Mouse (Mus musculus): Measurements from ENCODE around the gene Nfasc. TPM values are rescaled to one million over a fixed set of nuclear protein-coding genes. Genes with fewer than 3 reads are reported as not detected.

Nfasc gene
- polyA plus RNA-seq, 1 experiment from 2014 or later, result 36.1 TPM

DNA sequence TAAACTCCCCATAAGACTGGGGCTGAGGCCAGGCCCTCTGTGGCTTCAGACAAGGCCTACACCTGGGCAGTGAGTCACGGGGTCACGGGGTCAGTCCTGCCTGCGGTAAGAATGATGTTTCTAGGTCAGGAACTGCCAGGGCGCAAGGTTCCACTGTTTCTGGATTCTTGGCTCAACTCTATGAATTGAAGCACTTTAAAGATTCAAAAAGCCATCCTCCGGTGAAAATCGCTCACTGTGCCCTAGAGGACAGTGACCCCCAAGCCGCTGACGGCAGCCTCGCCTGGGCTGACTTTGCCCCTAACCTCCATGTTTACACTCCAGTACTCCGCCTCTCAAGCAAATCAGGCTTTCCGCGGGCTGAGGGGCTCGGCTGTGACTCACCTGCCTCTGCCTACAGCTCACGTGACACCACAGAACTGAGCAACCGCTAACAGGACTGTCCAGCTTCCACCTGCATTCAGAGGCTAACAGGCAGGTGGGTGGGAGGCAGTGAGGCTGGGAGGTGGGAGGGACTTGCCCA is 154.9 kb downstream of the Nfasc start:
- no peaks in the 10 kb centered on the region for H3K9me3 ChIP-seq (ENCODE audit: control insufficient read depth, low read length)
- no peak overlapping the region for H3K4me2 ChIP-seq (ENCODE audit: low read length)
- H3K9ac ChIP-seq (ENCODE audit: low read depth, low read length), result no peak overlapping the region
- WGBS, result 56% methylated on average over 15 of the region's 15 CpGs
- no peak for ATAC-seq
- H3K4me3 ChIP-seq (ENCODE audit: low read length), result no peak overlapping the region
- H3K4me1 ChIP-seq (ENCODE audit: control insufficient read depth, insufficient read depth, low read depth, low read length), result peaks cover 11% of the 10 kb centered on the region
- H3K36me3 ChIP-seq (ENCODE audit: control insufficient read depth, insufficient read depth, low read length), result peaks cover 3% of the 10 kb centered on the region; the same call in 1 of the 2 replicates
- H3K27ac ChIP-seq (ENCODE audit: low read depth, low read length), result no peak overlapping the region
- H3K27me3 ChIP-seq (replicated peaks; ENCODE audit: control insufficient read depth, insufficient read depth, low read length), result no peaks in the 10 kb centered on the region

DNA sequence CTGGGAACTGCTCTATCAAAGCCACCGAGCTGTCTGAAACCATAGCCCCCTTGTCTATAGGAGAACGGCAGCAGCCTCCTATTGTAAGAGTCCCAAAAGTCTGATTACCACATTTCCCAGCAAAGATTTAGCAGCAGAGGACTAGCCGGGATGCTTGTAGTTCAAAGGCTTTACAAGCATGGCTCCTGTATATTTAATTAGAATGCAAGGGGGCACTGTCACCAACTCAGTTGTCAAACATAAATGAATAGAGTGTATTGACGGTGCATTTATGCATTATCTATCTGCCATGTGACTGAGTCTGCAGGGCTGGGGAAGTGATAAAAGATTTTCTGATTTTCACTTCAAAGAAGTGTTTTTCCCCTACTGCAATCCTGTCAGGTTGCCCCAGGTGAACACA is 156.2 kb downstream of the Nfasc start:
- Histone ChIP-seq H3K36me3 (ENCODE audit: control insufficient read depth, insufficient read depth, low read length) (peaks cover 3% of the 10 kb centered on the region; the same call in 1 of the 2 replicates), H3K27ac (ENCODE audit: low read depth, low read length) (no peak overlapping the region), H3K9me3 (ENCODE audit: control insufficient read depth, low read length) (no peaks in the 10 kb centered on the region), H3K27me3 (replicated peaks; ENCODE audit: control insufficient read depth, insufficient read depth, low read length) (no peaks in the 10 kb centered on the region), H3K4me1 (ENCODE audit: control insufficient read depth, insufficient read depth, low read depth, low read length) (peaks cover 14% of the 10 kb centered on the region), H3K9ac (ENCODE audit: low read depth, low read length) (no peak overlapping the region), H3K4me2 (ENCODE audit: low read length) (no peak overlapping the region), H3K4me3 (ENCODE audit: low read length) (no peak overlapping the region)
- WGBS, result 28% methylated on average over 4 of the region's 4 CpGs
- ATAC-seq, result no peak

DNA sequence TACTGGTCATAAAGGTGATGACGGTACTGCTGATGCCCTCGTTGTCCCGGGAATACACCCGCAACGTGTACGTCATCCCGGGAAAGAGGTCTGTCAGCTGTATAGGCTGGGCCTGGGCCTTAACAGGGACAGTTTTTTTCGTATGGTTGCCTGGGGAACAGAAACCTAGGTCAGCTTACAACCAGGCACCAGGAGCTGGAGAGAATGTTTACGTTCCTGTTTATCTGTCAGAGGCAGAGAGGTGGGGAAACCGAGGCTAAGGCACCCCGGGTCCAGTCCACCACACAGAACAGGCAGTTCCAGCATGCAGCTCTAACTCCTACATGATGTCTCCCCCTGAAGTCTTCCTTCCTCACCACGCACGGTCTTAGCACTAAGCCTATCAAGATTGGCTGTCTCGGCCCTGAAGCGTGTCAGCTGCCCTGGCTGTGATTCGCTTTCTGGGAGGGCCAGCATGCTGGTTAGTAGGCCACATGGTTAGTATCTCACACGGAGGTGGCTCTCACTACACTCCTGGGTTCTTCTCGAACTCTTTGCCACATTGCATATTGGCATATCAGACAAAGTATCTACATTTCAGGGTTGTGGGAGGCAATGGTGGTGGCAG is 158.5 kb downstream of the Nfasc start:
- peak overlapping the region; percentile 67 for H3K27ac ChIP-seq (ENCODE audit: low read depth, low read length)
- peaks cover 3% of the 10 kb centered on the region; the same call in 1 of the 2 replicates for H3K36me3 ChIP-seq (ENCODE audit: control insufficient read depth, insufficient read depth, low read length)
- H3K4me2 ChIP-seq (ENCODE audit: low read length), result no peak overlapping the region
- no peak overlapping the region for H3K9ac ChIP-seq (ENCODE audit: low read depth, low read length)
- H3K4me3 ChIP-seq (ENCODE audit: low read length), result no peak overlapping the region
- no peaks in the 10 kb centered on the region for H3K9me3 ChIP-seq (ENCODE audit: control insufficient read depth, low read length)
- no peaks in the 10 kb centered on the region for H3K27me3 ChIP-seq (replicated peaks; ENCODE audit: control insufficient read depth, insufficient read depth, low read length)
- H3K4me1 ChIP-seq (ENCODE audit: control insufficient read depth, insufficient read depth, low read depth, low read length), result peaks cover 14% of the 10 kb centered on the region
- peak; percentile 43 for ATAC-seq
- 72% methylated on average over 18 of the region's 18 CpGs for WGBS

DNA sequence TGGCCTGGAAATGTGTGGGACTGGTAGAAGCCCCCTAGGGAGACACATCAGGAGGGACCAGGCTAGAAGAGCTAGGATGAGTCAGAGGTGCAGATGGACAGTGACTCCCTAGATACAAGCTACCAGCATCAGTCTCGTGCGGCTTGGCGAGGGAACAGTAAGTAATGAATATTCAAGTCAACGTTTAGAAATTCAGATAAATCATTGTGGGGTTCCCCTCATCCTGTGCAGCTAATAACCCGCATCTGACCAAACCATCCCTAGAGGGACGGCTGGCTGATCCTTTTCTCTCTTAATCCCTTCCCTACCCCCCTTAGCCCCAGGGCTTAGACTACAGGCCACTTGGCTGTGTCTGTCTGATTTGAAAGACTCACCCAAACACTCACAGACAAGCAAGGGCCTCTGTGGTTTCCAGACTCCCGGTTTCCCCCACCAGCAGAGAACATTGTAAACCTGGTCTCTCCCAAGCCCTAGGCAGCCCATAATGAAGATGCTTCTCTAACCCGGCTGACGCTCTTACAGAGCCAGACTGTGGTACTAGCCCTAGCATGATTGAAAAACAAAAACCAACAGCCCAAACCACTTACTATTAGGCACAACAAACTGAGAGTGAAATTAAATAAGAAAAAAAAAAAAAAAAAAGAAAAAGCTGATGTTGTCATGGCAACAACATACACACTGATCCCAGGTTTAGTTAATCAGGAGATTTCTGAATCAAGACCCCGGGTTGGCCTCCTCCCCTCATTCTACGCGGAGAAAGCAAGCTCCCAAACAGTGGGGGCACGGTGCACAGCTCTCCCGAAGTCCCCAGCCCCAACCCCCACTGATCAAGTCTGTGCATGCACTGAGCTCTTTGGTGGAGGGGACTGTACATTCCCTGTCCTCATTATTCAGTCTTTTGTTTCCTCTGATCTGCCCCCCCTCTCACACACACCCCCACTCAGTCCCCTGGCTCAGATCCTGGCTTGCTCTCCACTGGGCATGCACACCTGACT is 159.5 kb downstream of the Nfasc start:
- WGBS, result 15% methylated on average over 14 of the region's 14 CpGs
- Histone ChIP-seq H3K27ac (ENCODE audit: low read depth, low read length) (peak overlapping the region; percentile 69), H3K36me3 (ENCODE audit: control insufficient read depth, insufficient read depth, low read length) (no peaks in the 10 kb centered on the region), H3K9me3 (ENCODE audit: control insufficient read depth, low read length) (no peaks in the 10 kb centered on the region), H3K4me2 (ENCODE audit: low read length) (no peak overlapping the region), H3K4me1 (ENCODE audit: control insufficient read depth, insufficient read depth, low read depth, low read length) (peaks cover 14% of the 10 kb centered on the region), H3K4me3 (ENCODE audit: low read length) (no peak overlapping the region), H3K9ac (ENCODE audit: low read depth, low read length) (no peak overlapping the region), H3K27me3 (replicated peaks; ENCODE audit: control insufficient read depth, insufficient read depth, low read length) (no peaks in the 10 kb centered on the region)
- peak; percentile 70 for ATAC-seq

DNA sequence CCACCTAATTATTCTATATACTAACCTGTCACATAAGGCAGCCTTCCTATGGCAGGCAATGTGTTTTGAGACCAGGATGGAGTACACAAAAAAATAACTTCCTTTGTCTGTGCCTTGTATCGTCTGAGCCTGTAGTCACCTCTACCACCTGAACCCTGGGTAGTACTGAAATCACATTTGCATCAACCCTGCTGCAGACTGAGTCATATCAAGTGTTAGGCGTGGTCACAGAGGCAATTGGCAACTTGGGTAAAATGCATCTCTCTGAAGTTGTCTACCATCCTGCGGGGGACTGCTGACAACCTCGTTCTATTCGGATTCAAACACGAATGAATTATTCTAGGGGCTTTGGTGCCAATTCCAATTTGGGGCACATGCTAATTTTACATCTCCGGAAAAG is 161.5 kb downstream of the Nfasc start:
- H3K27ac ChIP-seq (ENCODE audit: low read depth, low read length), result no peak overlapping the region
- no peaks in the 10 kb centered on the region for H3K27me3 ChIP-seq (replicated peaks; ENCODE audit: control insufficient read depth, insufficient read depth, low read length)
- no peak overlapping the region for H3K9ac ChIP-seq (ENCODE audit: low read depth, low read length)
- no peak overlapping the region for H3K4me2 ChIP-seq (ENCODE audit: low read length)
- H3K9me3 ChIP-seq (ENCODE audit: control insufficient read depth, low read length), result no peaks in the 10 kb centered on the region
- 85% methylated on average over 7 of the region's 7 CpGs for WGBS
- H3K4me3 ChIP-seq (ENCODE audit: low read length), result no peak overlapping the region
- peaks cover 14% of the 10 kb centered on the region for H3K4me1 ChIP-seq (ENCODE audit: control insufficient read depth, insufficient read depth, low read depth, low read length)
- peaks cover 2% of the 10 kb centered on the region; the same call in 1 of the 2 replicates for H3K36me3 ChIP-seq (ENCODE audit: control insufficient read depth, insufficient read depth, low read length)
- ATAC-seq, result no peak

DNA sequence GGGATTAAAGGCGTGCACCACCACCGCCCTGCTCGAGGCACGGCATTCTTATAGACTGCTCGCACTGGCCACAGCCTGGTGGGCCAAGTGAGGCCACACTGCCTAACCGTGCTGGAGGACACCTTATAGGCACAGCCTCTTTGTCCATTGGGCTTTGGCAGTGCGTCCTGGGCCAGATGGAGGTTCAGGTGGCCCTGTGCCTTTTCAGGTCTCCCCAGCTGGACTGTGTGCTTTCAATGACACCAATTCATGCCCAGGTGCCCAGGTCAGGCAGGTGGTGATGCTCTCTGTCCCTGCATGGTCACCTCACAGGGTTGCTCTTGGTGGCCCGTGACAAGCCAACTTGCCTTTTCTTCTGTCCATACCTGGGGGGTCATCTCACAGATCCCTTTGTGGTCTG is 164.8 kb downstream of the Nfasc start:
- Histone ChIP-seq H3K4me2 (ENCODE audit: low read length) (no peak overlapping the region), H3K36me3 (ENCODE audit: control insufficient read depth, insufficient read depth, low read length) (peaks cover 5% of the 10 kb centered on the region), H3K9me3 (ENCODE audit: control insufficient read depth, low read length) (no peaks in the 10 kb centered on the region), H3K4me1 (ENCODE audit: control insufficient read depth, insufficient read depth, low read depth, low read length) (peaks cover 4% of the 10 kb centered on the region), H3K27me3 (replicated peaks; ENCODE audit: control insufficient read depth, insufficient read depth, low read length) (no peaks in the 10 kb centered on the region), H3K9ac (ENCODE audit: low read depth, low read length) (no peak overlapping the region), H3K27ac (ENCODE audit: low read depth, low read length) (no peak overlapping the region), H3K4me3 (ENCODE audit: low read length) (no peak overlapping the region)
- ATAC-seq, result no peak
- WGBS, result 94% methylated on average over 8 of the region's 8 CpGs

DNA sequence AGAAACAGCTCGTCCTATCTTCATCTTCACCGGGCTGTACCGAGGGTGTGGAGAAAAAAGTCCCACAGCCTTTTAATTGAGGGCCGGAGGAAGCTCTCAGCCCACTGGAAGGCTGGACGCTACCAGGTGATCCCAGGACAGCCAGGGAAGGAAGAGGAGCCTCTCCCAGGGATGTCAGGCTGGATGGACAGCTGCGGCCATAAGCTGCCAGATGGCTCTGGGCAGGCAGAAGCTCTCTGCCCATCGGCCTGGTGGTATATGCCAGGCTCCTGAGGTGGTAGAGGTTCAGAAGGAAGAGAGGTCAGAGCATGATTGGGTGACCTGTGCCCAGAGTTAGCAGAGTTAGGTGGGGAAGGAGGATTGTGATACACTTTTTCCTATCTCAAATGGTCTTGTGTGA is 168.7 kb downstream of the Nfasc start:
- Histone ChIP-seq H3K4me2 (ENCODE audit: low read length) (no peak overlapping the region), H3K9ac (ENCODE audit: low read depth, low read length) (no peak overlapping the region), H3K4me1 (ENCODE audit: control insufficient read depth, insufficient read depth, low read depth, low read length) (peaks cover 2% of the 10 kb centered on the region; the same call in 1 of the 2 replicates), H3K27me3 (replicated peaks; ENCODE audit: control insufficient read depth, insufficient read depth, low read length) (no peaks in the 10 kb centered on the region), H3K36me3 (ENCODE audit: control insufficient read depth, insufficient read depth, low read length) (peaks cover 5% of the 10 kb centered on the region), H3K4me3 (ENCODE audit: low read length) (no peak overlapping the region), H3K9me3 (ENCODE audit: control insufficient read depth, low read length) (no peaks in the 10 kb centered on the region), H3K27ac (ENCODE audit: low read depth, low read length) (no peak overlapping the region)
- WGBS, result 90% methylated on average over 7 of the region's 7 CpGs
- ATAC-seq, result no peak

DNA sequence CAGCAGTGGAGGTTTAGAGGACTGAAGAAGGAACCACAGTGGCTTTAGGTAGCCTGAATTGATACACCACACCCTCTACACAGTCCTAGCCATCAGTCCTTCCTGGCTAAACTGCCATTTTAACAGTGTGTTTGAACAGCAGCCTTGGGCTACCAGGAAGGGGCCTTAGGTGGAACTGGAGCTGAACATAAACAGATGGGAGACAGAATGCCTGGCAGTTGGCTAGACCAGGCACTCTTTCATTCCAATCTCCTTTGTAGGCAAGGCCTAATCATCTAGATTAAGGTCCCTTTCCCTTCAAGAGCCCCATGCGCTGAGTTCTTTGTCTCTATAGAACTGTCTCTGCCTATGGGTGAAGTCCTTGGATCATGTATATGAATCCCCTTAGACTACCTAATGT is 170.0 kb downstream of the Nfasc start:
- Histone ChIP-seq H3K4me3 (ENCODE audit: low read length) (no peak overlapping the region), H3K4me1 (ENCODE audit: control insufficient read depth, insufficient read depth, low read depth, low read length) (peaks cover 2% of the 10 kb centered on the region; the same call in 1 of the 2 replicates), H3K27ac (ENCODE audit: low read depth, low read length) (no peak overlapping the region), H3K27me3 (replicated peaks; ENCODE audit: control insufficient read depth, insufficient read depth, low read length) (no peaks in the 10 kb centered on the region), H3K9me3 (ENCODE audit: control insufficient read depth, low read length) (no peaks in the 10 kb centered on the region), H3K4me2 (ENCODE audit: low read length) (no peak overlapping the region), H3K9ac (ENCODE audit: low read depth, low read length) (no peak overlapping the region), H3K36me3 (ENCODE audit: control insufficient read depth, insufficient read depth, low read length) (peaks cover 5% of the 10 kb centered on the region)
- WGBS, result 92% methylated on average over 1 of the region's 1 CpGs
- no peak for ATAC-seq

DNA sequence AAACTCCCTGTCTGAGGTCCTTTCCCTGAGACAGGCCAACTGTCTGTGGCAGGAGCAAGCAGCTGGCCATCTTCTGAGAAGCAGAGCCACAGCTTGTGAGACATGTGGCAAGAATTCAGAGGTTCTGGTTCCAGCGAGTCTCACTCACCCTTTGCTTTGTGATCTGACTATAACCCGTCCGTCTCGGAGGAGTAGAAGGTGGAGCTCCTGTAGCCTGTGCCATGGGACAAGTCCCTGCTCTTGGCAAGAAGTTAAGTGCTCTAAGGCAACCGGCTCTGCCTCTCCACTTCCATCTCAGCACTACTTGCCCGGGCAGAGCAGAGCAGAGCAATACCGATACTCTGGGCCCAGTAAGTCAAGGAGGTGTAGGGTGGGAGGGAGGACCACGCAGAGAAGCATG is 170.7 kb downstream of the Nfasc start:
- Histone ChIP-seq H3K36me3 (ENCODE audit: control insufficient read depth, insufficient read depth, low read length) (peaks cover 5% of the 10 kb centered on the region; the same call in 1 of the 2 replicates), H3K27me3 (replicated peaks; ENCODE audit: control insufficient read depth, insufficient read depth, low read length) (no peaks in the 10 kb centered on the region), H3K27ac (ENCODE audit: low read depth, low read length) (no peak overlapping the region), H3K4me3 (ENCODE audit: low read length) (no peak overlapping the region), H3K4me2 (ENCODE audit: low read length) (no peak overlapping the region), H3K9me3 (ENCODE audit: control insufficient read depth, low read length) (no peaks in the 10 kb centered on the region), H3K4me1 (ENCODE audit: control insufficient read depth, insufficient read depth, low read depth, low read length) (peaks cover 2% of the 10 kb centered on the region; the same call in 1 of the 2 replicates), H3K9ac (ENCODE audit: low read depth, low read length) (no peak overlapping the region)
- no peak for ATAC-seq
- WGBS, result 88% methylated on average over 8 of the region's 8 CpGs

Measured in hindbrain, embryonic 16.5 days (tissue).